Mouse (Mus musculus): Measurements from ENCODE around the gene Panx1. TPM values are rescaled to one million over a fixed set of nuclear protein-coding genes. Genes with fewer than 3 reads are reported as not detected.

Panx1 gene
- total and polyA plus RNA-seq, 2 experiments from 2014 or later: 95.0 to 120 TPM

DNA sequence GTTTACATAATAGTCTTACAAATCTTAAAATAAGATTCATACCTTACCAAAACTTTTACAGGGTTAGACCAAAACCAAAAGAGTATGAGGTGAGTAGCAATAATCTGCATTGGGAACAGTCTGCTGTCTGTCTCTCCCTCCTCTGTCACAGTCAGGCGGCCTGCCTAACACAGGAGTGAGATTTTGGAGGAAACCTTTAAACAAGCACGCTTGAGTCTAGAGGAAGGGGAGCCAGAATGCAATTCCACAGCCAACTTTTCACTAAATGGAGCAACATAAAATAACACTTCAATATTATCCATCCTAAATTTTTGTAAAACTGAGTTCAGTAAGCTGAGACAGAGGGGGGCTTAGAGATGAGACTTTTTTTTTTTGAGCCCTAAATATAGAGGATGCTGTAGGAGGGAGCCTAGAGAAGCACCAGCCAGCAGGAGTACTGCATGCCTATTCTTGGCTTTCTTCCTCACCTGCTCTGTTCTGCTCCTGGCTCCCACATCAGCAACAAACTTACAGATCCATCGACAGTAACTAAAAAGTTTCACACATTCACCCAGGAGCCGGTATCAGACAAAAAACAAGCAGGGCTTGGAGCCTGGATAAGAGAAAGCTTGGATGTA, 63.6 kb downstream of the Panx1 start:
- Histone ChIP-seq H3K36me3 (ENCODE audit: insufficient read depth, low read length) (no peaks in the 10 kb centered on the region), H3K9ac (replicated peaks; ENCODE audit: low read length) (no peak overlapping the region), H3K4me3 (ENCODE audit: low read length) (no peak overlapping the region), H3K4me2 (ENCODE audit: low read depth, low read length) (no peak overlapping the region), H3K4me1 (ENCODE audit: insufficient read depth, low read length) (no peaks in the 10 kb centered on the region), H3K27me3 (ENCODE audit: insufficient read depth, low read length) (no peaks in the 10 kb centered on the region), H3K27ac (no peak overlapping the region), H3K9me3 (ENCODE audit: low read length) (no peaks in the 10 kb centered on the region)
- no peak for DNase-seq (ENCODE audit: low spot score)
- ATAC-seq: no peak
- TF ChIP-seq CTCF (IDR thresholded peaks at IDR 0.05; ENCODE audit: low read depth): no peak
- 88% methylated on average over 4 of the region's 4 CpGs for WGBS

- Histone ChIP-seq H3K4me3 (ENCODE audit: low read length) (no peak overlapping the region), H3K4me2 (ENCODE audit: low read depth, low read length) (no peak overlapping the region), H3K27ac (no peak overlapping the region), H3K36me3 (ENCODE audit: insufficient read depth, low read length) (no peaks in the 10 kb centered on the region), H3K9me3 (ENCODE audit: low read length) (no peaks in the 10 kb centered on the region), H3K9ac (replicated peaks; ENCODE audit: low read length) (no peak overlapping the region), H3K27me3 (ENCODE audit: insufficient read depth, low read length) (no peaks in the 10 kb centered on the region), H3K4me1 (ENCODE audit: insufficient read depth, low read length) (no peaks in the 10 kb centered on the region)
- TF ChIP-seq CTCF (IDR thresholded peaks at IDR 0.05; ENCODE audit: low read depth): no peak
- WGBS: 71% methylated on average over 6 of the region's 6 CpGs
- DNase-seq (ENCODE audit: low spot score): no peak
- ATAC-seq: no peak
Measured at GRCm38 (mm10) chr9:14974251-14975232, 70.7 kb downstream of the Panx1 start.

DNA sequence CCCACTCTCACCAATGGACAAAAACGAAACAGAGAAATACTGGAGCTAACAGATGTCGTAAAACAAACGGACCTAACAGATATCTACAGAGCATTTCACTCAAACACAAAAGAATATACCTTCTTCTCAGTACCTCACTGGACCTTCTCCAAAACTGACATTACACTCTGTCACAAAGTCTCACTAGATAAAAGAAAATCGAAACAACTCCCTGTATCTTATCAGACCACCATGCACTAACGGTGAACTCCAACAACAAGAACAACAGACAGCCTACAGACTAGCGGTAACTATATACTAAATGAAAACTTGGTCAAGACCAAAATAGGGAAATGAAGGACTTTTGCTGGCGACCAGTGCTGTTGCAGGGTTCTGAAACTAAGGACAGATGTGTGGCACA, 71.5 kb downstream of the Panx1 start:
- Histone ChIP-seq H3K27ac (no peak overlapping the region), H3K9ac (replicated peaks; ENCODE audit: low read length) (no peak overlapping the region), H3K36me3 (ENCODE audit: insufficient read depth, low read length) (no peaks in the 10 kb centered on the region), H3K27me3 (ENCODE audit: insufficient read depth, low read length) (no peaks in the 10 kb centered on the region), H3K4me1 (ENCODE audit: insufficient read depth, low read length) (no peaks in the 10 kb centered on the region), H3K4me3 (ENCODE audit: low read length) (no peak overlapping the region), H3K4me2 (ENCODE audit: low read depth, low read length) (no peak overlapping the region), H3K9me3 (ENCODE audit: low read length) (no peaks in the 10 kb centered on the region)
- no peak for ATAC-seq
- WGBS: 88% methylated on average over 7 of the region's 7 CpGs
- DNase-seq (ENCODE audit: low spot score): no peak
- TF ChIP-seq CTCF (IDR thresholded peaks at IDR 0.05; ENCODE audit: low read depth): no peak

DNA sequence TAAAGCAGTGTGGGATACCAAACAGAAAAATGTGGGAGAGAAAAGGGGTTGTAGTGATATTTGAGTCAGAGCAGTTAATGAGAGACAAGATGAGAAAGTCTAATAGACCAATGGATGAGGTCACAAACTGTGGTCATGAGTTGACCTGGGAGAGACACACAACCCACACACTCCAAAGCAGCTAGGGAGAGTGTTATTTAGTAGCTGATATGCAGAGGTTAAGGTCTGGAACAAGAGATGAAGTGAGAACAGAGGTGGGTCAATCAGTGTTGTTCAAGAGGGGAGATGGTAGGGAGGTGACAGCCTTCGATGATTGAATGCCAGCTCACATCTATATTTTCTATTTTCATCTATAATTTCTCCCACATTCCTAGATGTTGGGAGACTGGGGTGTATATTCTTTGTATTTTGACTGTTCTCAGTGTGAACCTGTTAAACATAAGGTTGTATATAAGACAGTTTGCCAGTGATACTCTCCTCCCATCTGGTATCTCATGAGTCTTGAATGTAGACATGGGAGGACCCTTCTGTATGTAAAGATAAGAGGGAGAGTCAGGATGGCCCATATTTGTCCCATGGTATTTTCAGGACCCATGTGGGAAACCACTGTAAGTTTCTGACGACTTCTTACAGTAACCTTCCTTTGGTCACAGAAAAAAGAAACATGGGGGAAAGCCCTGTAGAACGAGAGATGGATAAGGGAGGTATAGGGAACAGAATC, 74.3 kb downstream of the Panx1 start:
- H3K27ac ChIP-seq: no peak overlapping the region
- 81% methylated on average over 3 of the region's 3 CpGs for WGBS
- TF ChIP-seq CTCF (IDR thresholded peaks at IDR 0.05; ENCODE audit: low read depth): no peak
- no peak overlapping the region for H3K9ac ChIP-seq (replicated peaks; ENCODE audit: low read length)
- no peaks in the 10 kb centered on the region for H3K27me3 ChIP-seq (ENCODE audit: insufficient read depth, low read length)
- H3K4me2 ChIP-seq (ENCODE audit: low read depth, low read length): no peak overlapping the region
- no peak for ATAC-seq
- no peaks in the 10 kb centered on the region for H3K4me1 ChIP-seq (ENCODE audit: insufficient read depth, low read length)
- DNase-seq (ENCODE audit: low spot score): no peak
- H3K4me3 ChIP-seq (ENCODE audit: low read length): no peak overlapping the region
- H3K36me3 ChIP-seq (ENCODE audit: insufficient read depth, low read length): no peaks in the 10 kb centered on the region
- H3K9me3 ChIP-seq (ENCODE audit: low read length): no peaks in the 10 kb centered on the region

DNA sequence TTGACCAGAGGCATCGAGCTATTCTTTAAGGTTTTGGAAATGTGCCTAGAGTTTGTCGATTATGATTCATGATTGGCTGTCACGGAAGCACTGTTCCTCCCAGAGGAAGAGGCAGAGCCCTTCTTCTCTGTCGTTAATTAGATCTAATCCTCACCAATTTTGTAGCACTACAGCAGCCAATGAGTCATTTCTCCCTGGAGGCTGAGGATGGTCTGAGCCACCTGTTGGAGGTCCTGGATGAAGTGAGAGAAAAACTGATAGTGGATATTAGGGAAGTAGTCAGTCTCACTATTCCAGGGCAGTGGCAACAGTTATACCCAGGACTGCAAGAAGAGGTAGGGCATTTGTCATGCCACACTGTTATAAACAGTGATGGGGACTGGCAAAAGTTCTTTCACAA, 75.1 kb downstream of the Panx1 start:
- Histone ChIP-seq H3K4me3 (ENCODE audit: low read length) (no peak overlapping the region), H3K4me1 (ENCODE audit: insufficient read depth, low read length) (no peaks in the 10 kb centered on the region), H3K4me2 (ENCODE audit: low read depth, low read length) (no peak overlapping the region), H3K36me3 (ENCODE audit: insufficient read depth, low read length) (no peaks in the 10 kb centered on the region), H3K9me3 (ENCODE audit: low read length) (no peaks in the 10 kb centered on the region), H3K27ac (no peak overlapping the region), H3K9ac (replicated peaks; ENCODE audit: low read length) (no peak overlapping the region), H3K27me3 (ENCODE audit: insufficient read depth, low read length) (no peaks in the 10 kb centered on the region)
- 64% methylated on average over 4 of the region's 4 CpGs for WGBS
- TF ChIP-seq CTCF (IDR thresholded peaks at IDR 0.05; ENCODE audit: low read depth): no peak
- ATAC-seq (no peak), DNase-seq (ENCODE audit: low spot score) (no peak)

DNA sequence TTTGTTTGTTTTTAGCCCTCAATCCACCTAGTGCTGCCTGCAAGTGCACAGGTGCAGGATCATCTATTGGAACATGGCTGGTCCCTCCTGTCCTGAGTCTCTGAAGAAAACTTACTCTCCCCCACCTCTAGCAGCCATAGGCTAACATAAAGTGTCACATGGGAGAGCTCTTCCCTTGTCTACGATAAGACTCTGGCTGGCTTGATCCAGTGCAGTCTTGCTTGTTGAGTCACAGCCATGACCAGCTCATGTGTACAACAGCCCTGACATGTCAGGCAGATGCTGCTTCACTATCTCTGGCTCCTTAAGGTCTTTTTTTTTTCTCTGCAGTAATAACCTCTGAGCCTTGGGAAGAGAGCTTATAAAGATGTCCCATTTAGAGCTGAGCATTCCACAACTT, 77.7 kb downstream of the Panx1 start:
- ATAC-seq: no peak
- 83% methylated on average over 1 of the region's 1 CpGs for WGBS
- H3K9me3 ChIP-seq (ENCODE audit: low read length): no peaks in the 10 kb centered on the region
- no peak overlapping the region for H3K27ac ChIP-seq
- DNase-seq (ENCODE audit: low spot score): no peak
- H3K4me2 ChIP-seq (ENCODE audit: low read depth, low read length): no peak overlapping the region
- H3K9ac ChIP-seq (replicated peaks; ENCODE audit: low read length): no peak overlapping the region
- no peak for TF ChIP-seq CTCF (IDR thresholded peaks at IDR 0.05; ENCODE audit: low read depth)
- H3K4me1 ChIP-seq (ENCODE audit: insufficient read depth, low read length): no peaks in the 10 kb centered on the region
- no peak overlapping the region for H3K4me3 ChIP-seq (ENCODE audit: low read length)
- no peaks in the 10 kb centered on the region for H3K27me3 ChIP-seq (ENCODE audit: insufficient read depth, low read length)
- no peaks in the 10 kb centered on the region for H3K36me3 ChIP-seq (ENCODE audit: insufficient read depth, low read length)
